Mouse (Mus musculus): ENCODE results near the gene Gm7271.

DNA sequence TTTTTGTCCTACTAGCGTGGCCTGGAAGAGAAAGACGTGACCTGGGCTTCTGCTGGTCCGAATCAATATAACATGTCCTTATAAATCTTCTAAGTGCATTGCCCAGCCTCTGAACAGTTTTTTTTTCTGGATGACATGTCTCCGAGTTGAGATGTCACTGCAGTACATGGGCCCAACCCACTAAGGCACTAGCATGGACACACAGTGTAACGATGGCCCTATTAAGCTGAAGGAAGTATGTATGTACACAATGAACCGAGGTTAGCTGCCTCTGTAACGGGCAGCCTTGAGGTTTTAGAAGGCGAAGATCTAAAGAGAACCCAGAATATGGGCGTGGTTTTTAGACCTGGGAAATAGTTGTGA, 45.8 kb downstream of the Gm7271 start:
- TF ChIP-seq CTCF (IDR thresholded peaks at IDR 0.05; ENCODE audit: low read depth, low read length): no peak
- no peak for TF ChIP-seq POLR2AphosphoS5 (IDR thresholded peaks at IDR 0.05; ENCODE audit: insufficient replicate concordance, low read depth, low read length)

Measured in G1E (cell line).